Mouse (Mus musculus): ENCODE results near the gene Cdk15.

- TF ChIP-seq MAX (IDR thresholded peaks at IDR 0.05; ENCODE audit: low read depth) (no peak), TCF3 (IDR thresholded peaks at IDR 0.05; ENCODE audit: insufficient read length, low read depth) (no peak), POLR2A (IDR thresholded peaks at IDR 0.05; ENCODE audit: insufficient read length, low read depth) (no peak), USF1 (IDR thresholded peaks at IDR 0.05; ENCODE audit: low read depth) (no peak), TCF12 (IDR thresholded peaks at IDR 0.05; ENCODE audit: insufficient read depth, poor library complexity, severe bottlenecking) (no peak), MYOD1 (IDR thresholded peaks at IDR 0.05; ENCODE audit: control insufficient read depth in 1 of 3, insufficient read length in 2 of 3, low read depth in 2 of 3) (no peak), E2F4 (IDR thresholded peaks at IDR 0.05; ENCODE audit: insufficient read depth) (no peak), MYOG (IDR thresholded peaks at IDR 0.05; ENCODE audit: control insufficient read depth in 1 of 3, insufficient read depth in 1 of 3, insufficient read length in 2 of 3, low read depth in 2 of 3) (no peak), CEBPB (IDR thresholded peaks at IDR 0.05; ENCODE audit: insufficient read depth, poor library complexity, severe bottlenecking) (no peak), REST (IDR thresholded peaks at IDR 0.05; ENCODE audit: insufficient read depth, insufficient read length) (no peak), POLR2AphosphoS2 (IDR thresholded peaks at IDR 0.05; ENCODE audit: insufficient read length, low read depth) (no peak), SRF (IDR thresholded peaks at IDR 0.05; ENCODE audit: control insufficient read depth, insufficient read length, low read depth) (no peak)
Measured at GRCm38 (mm10) chr1:59342146-59342545, 85.4 kb downstream of the Cdk15 start.
